Mouse (Mus musculus): ENCODE data around the gene Syce2.
A peak's percentile ranks its signal among the peaks of the same experiment; 100 is the strongest.
"Not testable (repeated sequence)": the region's sequence is repeated elsewhere in the genome, so short reads cannot be mapped to it uniquely, and the experiment has no call there.

Gene Syce2

GRCm38 (mm10) chr8:84871376-84872308 is at the start of gene Syce2:
Gene Syce2, plus strand, starts transcription at chr8:84872111.
- peak in 1 of 2 experiments; percentile 40 for DNase-seq (ENCODE audit: low spot score in 2 of 2)

GRCm38 (mm10) chr8:84822723-84823122 is 49.2 kb upstream of the Syce2 start, which contains the start of gene Dand5:
Gene Dand5, minus strand, starts transcription at chr8:84822823.
- DNase-seq (ENCODE audit: low spot score in 2 of 2) = no peak

- peak in 1 of 2 experiments; percentile 64 for DNase-seq (ENCODE audit: low spot score in 2 of 2)
Measured at GRCm38 (mm10) chr8:84823653-84824052, 48.3 kb upstream of the Syce2 start.

DNA sequence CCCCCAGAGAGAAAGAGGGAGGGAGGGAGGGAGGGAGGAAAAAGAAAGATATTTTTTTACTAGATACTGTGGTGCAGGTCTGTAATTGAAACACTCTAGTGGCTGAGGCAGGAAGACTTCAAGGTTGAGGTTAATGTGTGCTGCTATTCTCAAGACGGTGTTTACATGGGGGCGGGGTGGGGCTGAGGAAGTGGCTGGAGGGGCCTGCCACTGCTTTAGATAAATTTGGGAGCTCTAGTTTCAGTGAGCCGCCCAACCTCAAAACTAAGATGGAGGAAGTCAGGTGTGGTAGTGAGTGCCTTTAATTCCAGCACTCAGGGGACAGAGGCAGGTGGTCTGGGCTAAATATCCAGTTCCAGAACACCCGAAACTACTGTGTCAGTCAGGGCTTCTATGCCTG is 46.3 kb upstream of the Syce2 start:
- no peak for DNase-seq (ENCODE audit: low spot score in 2 of 2)

- not testable (repeated sequence) for DNase-seq (ENCODE audit: low spot score in 2 of 2)
Measured at GRCm38 (mm10) chr8:84826518-84826917, 45.4 kb upstream of the Syce2 start.

DNA sequence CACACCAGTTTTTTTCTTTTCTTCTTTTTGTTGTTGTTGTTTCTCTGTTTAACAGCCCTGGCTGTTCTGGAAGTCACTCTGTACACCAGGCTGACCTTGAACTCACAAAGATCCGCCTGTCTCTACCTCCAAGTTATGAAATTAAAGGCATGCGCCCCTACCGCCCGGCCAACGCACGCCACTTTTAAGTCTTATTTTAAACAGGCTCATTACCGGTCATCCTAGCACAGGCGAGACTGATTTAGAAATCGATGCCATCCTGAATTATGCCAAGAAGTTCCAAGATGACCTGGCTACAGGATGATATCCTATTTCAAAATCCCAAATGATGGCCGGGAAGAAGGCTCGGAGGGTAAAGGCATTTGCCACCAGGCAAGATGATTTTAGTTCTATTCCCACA is 40.4 kb upstream of the Syce2 start, which contains the start of gene Gadd45gip1:
Gene Gadd45gip1, plus strand, starts transcription at position 33 of the 400 bp plus-strand sequence.
- DNase-seq (ENCODE audit: low spot score in 2 of 2) = no peak

GRCm38 (mm10) chr8:84832034-84832717 is 39.7 kb upstream of the Syce2 start:
- DNase-seq (ENCODE audit: low spot score in 2 of 2) = peak; percentile 58 to 69

- no peak for DNase-seq (ENCODE audit: low spot score in 2 of 2)
Measured at GRCm38 (mm10) chr8:84832759-84833742, 38.9 kb upstream of the Syce2 start.

DNA sequence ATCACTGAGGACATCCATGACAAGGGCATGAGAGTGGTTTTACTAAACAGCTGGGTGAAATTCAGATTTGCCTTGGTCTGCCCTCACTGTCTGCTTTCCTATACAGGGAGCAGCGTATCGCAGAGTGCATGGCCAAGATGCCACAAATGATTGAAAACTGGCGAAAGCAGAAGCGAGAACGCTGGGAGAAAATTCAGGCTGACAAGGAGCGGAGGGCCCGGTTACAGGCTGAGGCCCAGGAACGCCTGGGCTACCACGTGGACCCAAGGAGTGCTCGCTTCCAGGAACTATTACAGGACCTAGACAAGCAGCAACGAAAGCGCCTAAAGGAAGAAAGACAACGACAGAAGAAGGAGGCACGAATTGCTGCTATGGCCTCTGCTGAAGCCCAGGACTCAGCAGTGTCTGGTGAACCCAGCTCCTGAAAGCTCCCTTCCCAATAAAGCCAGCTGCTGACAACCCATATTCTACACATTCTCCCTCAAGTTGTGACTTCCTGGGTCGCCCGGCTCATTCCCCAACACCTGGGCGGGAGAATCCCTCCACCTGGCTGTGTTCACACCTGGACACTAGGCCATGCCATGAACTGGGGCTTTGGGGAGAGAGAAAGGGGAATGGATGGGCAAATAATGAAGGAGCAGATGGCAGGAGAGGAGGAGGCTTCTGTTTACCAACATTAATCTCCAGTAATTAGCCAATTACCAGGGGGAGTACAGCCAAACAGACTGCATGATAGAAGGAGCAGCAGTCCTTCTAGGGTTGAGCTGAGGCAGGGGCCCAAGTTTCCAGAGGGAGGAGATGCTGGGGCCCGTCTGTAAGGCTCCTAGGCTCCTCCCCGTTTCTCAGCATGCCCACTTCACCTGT is 37.7 kb upstream of the Syce2 start:
- DNase-seq (ENCODE audit: low spot score in 2 of 2) = no peak

DNA sequence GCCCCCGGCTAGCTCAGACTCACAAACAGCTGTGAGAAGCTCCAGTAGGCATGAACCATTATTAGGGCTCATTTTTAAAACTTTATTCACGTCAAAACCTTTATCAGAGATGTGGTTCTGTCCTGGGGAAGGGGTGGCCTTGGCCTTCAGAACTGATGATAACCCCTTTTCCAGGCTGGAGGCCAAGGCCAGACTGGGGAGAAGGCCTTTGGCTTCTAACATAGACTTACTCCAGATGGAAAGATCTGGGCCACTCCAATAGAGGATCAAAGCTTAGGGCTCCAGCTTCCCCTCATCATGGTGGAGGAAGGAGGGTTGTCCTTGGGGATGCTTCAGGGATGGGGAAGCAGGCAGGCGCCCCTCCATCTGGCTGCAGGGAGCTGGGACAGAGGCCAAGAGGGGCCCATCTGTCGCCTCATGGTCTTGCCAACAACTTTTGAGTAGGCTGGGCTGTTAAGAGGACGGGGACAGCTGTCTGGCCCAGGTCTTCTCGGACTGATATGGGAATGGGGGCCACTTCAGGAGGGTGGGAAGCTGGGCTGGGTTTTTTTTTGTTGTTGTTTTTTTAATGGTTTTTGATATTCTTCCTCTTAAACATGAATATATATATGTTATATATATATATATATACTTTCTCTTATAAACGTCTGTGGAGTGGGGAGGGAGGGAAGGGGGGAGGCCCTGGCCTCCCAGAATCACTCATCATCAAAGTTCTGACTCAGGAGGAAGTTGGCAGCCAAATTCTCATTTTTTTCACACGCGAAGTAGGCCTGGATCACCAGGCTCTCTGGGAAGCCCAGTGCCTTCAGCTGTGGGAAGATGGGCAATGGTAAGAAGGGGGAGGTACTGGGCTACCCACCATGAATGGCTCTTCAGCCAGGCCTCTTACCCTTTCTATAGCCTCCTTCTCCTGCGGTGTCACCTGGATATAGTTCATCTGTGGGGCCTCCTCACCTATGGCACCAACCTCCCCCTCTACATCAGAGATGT is 36.8 kb upstream of the Syce2 start:
- DNase-seq (ENCODE audit: low spot score in 2 of 2) = peak; percentile 64 to 71

GRCm38 (mm10) chr8:84837149-84837911 is 34.6 kb upstream of the Syce2 start:
- no peak for DNase-seq (ENCODE audit: low spot score in 2 of 2)

DNA sequence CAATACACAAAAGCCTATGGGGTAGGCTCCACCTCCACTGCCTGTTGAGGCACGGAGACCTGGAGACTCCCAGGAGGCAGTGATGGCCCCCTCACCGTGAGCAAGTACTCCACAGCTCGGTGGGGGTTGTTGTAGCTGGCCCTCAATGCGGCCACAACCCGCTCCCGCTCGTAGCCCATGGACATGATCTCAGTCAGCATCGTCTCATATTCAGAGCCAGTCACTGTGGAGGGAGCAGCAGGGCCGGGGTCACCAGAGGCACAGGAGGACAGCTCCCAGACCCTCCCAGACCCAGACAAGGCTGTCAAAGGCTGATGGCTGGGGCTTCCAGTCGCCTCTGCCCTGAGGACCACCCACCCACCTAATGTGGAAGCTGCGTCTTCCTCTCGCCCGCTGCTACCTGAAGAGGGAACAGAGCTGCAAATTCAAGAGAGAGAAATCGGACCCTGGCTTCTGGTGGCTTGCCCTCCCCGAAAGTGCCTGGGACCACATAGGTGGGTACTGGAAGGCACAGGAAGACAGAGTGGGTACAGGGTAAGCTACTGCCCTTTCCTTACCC is 33.9 kb upstream of the Syce2 start:
- DNase-seq (ENCODE audit: low spot score in 2 of 2) = no peak

- no peak for DNase-seq (ENCODE audit: low spot score in 2 of 2)
Measured at GRCm38 (mm10) chr8:84838513-84838912, 33.4 kb upstream of the Syce2 start.

- no peak for DNase-seq (ENCODE audit: low spot score in 2 of 2)
Measured at GRCm38 (mm10) chr8:84839411-84839810, 32.5 kb upstream of the Syce2 start.

- DNase-seq (ENCODE audit: low spot score in 2 of 2) = no peak
Measured at GRCm38 (mm10) chr8:84839875-84840247, 32.0 kb upstream of the Syce2 start.

GRCm38 (mm10) chr8:84840248-84840999 is 31.5 kb upstream of the Syce2 start, which contains the start of gene Rad23a:
Gene Rad23a, minus strand, starts transcription at chr8:84840665.
- peak; percentile 88 for DNase-seq (ENCODE audit: low spot score in 2 of 2)

GRCm38 (mm10) chr8:84841514-84841913 is 30.4 kb upstream of the Syce2 start:
- DNase-seq (ENCODE audit: low spot score in 2 of 2) = no peak
